Mouse (Mus musculus) ES-E14 (cell line): ENCODE data around the gene Cdca7l.

Source experiments
- CHD2 ChIP-seq: IDR thresholded peaks from 2 replicates; pipeline ENCODE4 v1.6.1; 2014; ENCODE audit warnings: mild to moderate bottlenecking, low read depth, low read length, inconsistent platforms
- HCFC1 ChIP-seq: IDR thresholded peaks from 2 replicates; pipeline ENCODE4 v1.6.1; 2012; ENCODE audit warnings: low read length, inconsistent platforms, borderline replicate concordance; ENCODE audit not compliant: insufficient read depth
- MAFK ChIP-seq: IDR thresholded peaks from 2 replicates; pipeline ENCODE4 v1.6.1; 2014; ENCODE audit warnings: mild to moderate bottlenecking, low read depth, low read length, inconsistent platforms; ENCODE audit not compliant: insufficient read depth
- ZNF384 ChIP-seq: IDR thresholded peaks from 2 replicates; pipeline ENCODE4 v1.6.1; 2012; ENCODE audit warnings: low read depth, low read length, inconsistent platforms

- TF ChIP-seq ZNF384 (no peak), HCFC1 (no peak), MAFK (no peak), CHD2 (no peak)
Observed at GRCm38 (mm10) chr12:117760373-117760772, 43.7 kb upstream of the Cdca7l start.
